Mouse (Mus musculus) gastrocnemius, adult 8-10 months (tissue): Measurements from ENCODE around the gene Pde4dip. TPM values are rescaled to one million over a fixed set of nuclear protein-coding genes. Genes with fewer than 3 reads are reported as not detected.
A peak's percentile ranks its signal among the peaks of the same experiment; 100 is the strongest.

Source experiments
- DNase-seq, 2 experiments: peaks; one replicate each; pipeline ENCODE4 v3.0.0; 2022; ENCODE audit warnings: low spot score in 2 of 2
- total RNA-seq, 4 experiments: library from RNA; stranded (reverse); gene quantifications; 2 replicates each; pipeline ENCODE4 v1.2.4; 2022

Pde4dip gene
- total RNA-seq, 4 experiments from 2014 or later = 3,083 to 3,979 (median 3,594) TPM

DNA sequence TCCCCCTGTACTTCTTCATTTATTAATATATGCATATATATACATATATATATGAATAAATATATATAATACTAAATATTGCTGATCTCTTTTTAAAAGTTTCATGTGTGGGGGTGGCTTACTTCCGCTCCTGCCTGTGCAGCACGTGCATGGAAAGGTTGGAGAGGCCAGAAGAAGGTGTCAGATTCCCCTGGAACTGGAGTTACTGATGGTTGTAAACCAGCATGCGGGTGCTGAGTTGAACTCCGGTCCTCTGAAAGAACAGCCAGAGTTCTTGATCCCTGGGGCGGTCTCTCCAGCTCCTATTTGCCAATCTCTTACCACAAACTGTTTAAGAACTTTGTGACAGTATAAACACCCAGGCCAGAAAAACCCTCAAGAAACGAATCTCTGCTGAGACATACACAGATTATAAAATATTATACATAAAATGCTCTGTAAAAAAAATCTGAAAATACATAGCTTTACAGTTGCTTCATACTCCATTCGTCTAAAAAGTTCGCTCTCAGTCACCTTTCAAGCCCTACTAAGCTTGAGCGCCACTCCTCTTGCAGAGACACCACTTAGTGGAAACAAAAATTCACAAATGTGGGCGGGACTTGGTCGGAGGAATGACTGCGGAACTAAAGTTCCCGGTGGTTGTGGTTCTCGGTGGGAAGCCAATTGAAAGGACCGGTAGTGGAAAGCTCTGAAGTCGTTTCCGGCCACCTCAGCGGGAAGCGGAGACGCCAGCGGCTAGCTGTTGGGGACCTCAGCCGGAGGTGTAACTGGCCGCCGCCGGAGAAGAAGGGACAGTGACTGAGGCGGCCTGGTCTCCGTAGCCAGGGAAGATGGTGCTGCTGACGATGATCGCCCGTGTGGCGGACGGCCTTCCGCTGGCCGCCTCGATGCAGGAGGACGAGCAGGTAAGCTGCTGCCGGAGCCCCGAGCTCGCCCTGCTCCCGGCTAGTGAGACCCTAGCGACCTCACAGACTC lies 12.3 kb upstream of the Pde4dip start, which contains the start of gene Sec22b:
TSS of gene Sec22b (plus strand) at position 675 of the 975 bp plus-strand sequence.
- DNase-seq = peak; percentile 78 to 87

DNA sequence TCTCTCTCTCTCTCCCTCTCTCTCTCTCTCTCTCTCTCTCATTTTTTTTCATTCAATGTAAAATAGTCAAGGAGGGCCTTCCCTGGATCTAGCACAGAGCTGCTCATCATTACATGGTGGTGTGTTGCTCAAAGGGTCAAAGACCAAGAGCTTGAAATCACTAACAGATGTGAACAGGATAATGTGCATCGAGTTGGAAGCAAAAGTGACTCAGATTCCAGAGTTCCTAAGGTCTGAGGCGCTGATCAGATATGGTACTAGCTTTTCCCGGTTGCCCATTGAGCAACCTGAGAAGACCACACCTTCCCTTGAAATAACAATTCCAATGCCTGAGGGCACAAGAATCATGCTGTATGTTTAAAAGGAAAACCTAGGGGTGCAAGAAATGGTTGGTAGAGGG lies 9.9 kb upstream of the Pde4dip start:
- no peak for DNase-seq

DNA sequence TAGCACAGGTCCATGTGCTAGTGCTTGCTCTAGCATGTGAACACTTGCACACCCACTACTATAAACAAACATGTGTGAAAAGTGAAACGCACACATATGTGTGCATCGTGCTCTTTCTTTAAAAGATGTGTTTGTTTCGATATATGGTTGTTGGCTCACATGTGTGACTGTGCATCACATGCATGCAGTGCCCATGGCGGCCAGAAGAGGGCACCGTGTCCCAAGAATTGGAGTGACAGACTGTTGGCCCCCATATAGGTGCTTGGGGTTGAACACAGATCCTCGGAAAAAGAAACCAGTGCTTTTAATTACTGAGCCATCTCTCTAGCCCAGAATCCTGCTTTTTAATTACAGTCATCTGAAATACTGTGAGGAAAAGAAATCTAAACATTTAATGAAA lies 6.2 kb upstream of the Pde4dip start:
- DNase-seq = no peak

DNA sequence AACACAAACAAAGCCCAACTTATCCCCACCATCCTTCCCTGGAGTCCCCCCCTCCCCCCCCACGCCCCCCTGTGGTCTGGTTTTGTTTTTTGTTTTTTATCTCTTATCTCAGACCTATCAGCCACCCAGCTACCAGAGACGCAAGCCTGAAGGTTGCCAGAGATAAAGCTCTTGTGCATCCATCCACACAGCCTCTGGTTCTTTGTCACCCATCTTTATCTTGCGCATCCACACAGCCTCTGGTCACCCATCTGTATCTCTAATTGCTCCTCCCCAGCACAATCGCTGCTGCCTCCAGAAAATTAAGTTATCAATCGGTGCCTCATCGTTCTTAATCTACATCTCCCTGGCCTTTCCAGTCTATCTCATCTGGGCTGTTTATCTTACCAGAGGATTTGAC lies 1.7 kb upstream of the Pde4dip start:
- no peak for DNase-seq

DNA sequence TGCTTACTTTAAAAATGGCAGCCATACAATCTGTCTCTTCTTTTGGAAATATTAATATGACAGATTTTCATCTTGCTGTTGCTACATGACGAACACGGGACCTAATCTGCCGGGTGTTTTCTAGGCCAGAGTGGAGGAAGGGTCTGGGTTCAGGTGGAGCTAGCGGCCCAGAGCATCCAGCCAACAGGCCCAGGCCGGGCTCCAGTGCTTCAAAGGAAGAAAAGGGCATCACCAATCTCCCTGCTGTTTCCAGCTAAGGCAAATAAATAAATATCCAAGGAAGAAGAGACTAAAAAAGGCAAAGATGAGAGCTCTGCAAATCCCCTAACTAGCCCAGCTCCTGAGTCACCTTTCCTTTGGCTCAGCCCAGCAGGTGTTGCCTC lies 731 bp downstream of the Pde4dip start:
- no peak for DNase-seq

DNA sequence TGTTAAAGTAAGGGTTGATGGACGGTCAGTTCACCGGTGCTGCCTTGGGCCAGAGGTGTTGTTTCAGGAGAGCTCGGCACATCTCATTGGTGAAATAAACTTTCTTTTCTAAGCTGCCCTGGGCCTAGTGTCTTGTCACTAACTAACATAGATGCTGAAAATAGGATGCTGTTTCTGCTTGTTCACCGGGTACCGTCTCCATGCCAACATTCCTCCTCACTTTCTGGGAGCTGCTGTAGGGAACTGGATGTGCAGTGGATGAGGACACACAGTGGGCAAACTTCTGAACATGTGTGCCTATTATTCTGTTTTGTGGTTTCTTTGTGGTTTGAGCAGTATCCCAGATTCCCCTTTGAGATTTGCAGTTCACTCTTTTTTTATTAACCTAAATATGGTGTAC lies 6.9 kb downstream of the Pde4dip start:
- DNase-seq = no peak

DNA sequence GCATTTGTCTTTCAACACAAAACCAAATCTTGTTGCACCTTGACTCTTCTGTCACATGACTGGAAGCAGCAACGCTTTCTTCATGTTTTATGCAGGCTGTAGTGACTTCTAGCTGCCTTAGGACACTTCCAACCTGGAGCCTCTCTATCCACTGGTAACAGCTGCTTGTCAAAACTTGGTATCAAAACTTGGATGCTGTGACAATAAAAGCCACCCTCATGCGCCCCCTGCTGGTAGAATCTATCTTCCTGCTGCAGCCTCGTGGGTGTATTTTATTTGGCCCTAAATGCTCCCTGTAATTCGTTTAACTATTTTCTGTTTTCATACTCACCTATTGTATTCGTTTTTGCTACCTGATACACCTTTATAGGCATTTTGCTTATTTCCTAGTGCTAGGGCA lies 9.3 kb downstream of the Pde4dip start:
- DNase-seq = peak; percentile 65 to 75

DNA sequence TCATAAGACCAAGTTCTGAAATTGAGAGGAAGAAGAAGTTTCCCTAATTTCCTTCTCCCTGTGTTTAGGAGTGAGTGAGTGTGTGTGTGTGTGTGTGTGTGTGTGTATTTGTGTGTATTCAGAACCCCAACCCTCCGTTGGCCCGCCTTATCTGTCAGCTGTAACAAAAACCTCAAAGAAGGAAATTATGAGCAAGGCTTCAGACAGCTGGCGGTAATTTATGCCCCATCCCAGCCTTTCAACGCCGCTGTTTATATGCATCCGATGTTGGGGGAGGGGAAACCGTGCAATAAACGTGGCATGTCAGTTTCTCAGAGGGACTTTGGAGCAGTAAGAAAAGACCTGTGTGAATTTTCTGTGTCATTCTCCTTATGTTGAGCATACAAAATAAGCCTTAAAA lies 12.2 kb downstream of the Pde4dip start:
- no peak for DNase-seq

DNA sequence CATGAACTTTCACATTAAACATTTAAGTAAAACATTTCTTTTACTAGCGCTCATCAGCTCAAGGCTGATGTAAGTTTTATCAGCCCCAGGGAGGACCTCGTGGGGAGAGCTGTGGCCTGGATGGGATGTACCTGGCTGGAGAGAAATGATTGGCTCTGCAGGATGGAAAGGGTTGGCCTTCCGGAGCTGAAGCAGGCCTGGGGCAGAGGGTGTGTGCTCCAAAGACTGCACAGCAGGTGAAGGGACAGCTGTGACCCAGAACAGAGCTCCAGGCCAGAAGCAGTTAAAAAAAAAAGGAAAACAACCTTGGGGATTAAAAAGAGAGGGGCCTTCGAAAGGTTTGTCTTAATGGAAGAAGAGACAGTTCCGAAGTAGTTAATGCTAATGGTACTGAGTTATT lies 13.7 kb downstream of the Pde4dip start:
- no peak for DNase-seq

DNA sequence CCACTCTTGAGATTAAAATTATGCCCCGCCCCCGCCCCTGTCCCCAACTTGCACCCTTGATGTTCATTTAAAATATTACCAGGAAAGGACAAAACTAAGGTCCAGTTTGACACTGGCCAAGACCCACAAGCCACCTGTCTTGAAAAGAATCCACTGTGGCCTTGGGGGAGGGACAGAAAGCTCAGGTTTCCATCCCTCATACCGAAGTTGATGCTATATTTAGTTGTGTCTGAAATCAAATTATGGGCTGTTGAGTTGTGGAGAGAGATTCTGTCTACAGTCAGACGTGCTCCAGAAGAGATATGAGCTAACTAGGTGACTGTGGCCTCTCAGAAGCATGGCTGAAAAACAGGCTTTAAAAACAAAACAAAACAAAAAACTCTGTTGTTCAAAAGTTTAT lies 18.8 kb downstream of the Pde4dip start:
- peak; percentile 33 to 50 for DNase-seq

DNA sequence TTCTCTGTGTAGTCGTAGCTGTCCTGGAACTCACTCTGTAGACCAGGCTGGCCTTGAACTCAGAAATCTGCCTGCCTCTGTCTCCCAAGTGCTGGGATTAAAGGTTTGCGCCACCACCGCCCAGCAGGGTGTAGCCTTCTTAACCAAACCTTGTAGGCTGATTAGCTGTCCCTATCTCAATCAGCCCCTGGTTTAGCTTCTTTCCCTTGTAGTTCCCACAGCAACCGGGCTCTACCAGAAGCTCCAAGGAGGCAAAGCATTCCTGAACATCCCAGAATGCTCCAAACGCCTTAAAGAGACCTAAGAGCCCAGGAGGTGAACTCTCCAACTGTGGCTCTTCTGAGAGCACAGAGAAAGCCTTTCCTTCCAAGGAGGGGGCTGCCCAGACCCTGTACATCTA lies 19.8 kb downstream of the Pde4dip start:
- DNase-seq = no peak

DNA sequence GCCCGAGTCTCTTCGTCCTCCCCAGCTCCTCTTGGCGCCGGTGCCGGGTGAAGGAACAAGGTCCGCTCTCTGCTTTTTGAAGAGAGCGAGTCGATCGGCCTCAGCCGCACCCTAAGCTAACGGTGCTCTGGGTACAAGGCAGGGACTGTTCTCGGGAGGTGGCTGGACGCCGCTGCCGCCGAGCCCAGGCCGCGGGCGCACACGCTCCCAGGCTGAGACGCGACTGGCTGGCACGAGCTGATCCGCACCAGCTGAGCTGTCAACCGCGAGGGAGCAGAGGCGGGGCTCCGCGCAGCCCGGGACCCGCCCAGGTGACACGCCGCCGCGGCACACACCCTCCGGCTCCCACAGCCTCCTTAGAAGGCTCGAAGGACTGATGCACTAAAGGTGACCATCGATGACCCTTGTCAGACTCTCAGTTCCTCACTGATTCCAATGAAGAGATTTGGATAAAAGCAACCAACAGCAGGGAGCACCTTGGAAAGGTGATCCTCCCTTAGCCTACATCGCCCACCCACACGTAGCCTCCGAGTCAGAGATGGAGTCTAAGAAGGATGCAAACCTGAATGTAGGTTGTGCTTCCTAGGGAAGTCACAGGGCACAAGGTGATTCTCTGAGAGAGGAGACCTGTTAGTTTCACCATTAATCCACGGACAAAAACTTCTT lies 20.4 kb downstream of the Pde4dip start:
- DNase-seq = peak; percentile 73 to 85

DNA sequence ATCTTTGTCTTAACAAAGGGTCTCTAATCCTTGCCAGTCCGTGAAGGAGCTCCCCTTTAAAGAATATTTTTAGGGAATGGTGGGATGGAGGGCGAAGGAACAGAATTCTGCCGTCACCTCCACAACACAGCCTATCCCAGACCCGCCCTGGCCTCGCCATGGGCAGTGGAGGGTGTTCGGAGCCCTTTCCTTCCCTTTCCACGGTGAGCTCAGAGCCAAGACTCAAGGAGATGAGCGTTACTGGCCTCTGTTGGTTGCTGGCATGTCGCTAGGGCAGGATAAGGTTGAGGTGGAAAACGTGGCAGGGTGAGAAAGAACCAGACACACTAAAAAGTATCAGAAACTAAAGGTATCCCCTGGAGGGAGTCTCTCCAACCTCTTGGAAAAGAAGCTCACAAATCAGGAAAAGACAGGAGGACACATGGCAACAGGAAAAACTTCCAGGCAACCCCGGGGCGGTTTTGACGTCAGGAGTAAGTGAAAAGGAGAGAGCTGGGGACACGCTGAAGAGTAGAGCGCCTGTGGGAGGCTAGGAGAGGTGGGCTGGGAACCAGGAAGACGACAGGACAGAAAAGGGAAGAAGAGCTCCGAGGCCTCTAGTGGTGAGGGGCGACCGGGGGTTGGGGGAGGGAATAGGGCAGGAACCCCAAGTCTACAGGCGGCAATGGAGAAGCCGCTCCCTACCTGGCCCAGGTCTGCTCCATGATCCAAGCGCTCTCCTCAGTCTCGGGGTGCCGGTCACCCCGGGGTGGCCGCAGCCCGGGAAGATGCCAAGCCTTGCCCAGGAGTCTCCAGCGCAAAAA lies 21.1 kb downstream of the Pde4dip start:
- no peak for DNase-seq

DNA sequence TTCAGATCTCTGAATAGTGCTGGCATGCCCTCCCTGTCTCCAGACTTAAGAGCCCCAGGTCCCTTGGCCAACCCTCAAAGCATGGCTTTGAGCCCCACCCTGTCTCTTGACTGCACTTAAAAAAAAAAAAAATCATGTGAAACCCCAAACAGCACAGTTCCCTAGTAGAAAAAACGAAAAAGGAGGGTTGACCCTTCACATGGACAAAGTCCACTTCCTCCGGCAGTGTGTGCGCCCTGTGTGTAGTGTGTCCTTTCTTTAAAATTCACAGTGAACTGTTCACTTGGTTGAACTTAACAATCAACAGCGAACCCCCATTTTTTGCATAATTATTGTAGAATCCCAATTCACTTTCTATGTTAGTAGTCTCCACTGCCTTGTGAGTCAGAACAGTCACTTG lies 21.8 kb downstream of the Pde4dip start:
- DNase-seq = no peak

DNA sequence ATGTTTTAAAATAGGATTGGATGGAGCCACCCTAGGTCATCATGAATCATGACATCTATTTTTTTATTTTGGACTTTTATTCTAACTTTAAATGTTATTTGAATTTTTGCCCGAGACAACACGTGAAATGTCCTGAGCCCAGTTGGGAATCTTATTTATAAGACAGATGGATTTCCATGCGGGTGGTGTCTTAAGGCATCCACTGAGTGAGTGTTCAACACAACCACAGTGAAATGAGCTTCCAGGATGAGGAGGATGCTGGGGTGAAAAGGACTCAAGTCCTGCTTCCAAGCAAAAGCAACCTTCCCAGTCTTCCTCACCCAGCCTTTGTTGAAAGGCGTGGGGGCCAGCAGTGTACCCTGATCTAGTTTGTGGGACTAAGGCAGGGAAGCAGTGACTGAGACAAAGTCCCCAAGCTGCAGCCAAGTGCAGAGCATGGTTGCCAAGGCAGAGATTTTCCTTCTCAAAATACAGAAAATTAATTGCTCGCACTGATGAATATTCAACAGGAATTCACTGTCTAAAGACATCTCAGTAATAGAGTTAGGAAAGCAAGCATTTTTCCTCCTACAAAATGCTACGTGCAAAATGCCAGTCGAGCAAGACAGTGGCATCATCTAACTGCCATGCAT lies 27.6 kb downstream of the Pde4dip start:
- no peak for DNase-seq

DNA sequence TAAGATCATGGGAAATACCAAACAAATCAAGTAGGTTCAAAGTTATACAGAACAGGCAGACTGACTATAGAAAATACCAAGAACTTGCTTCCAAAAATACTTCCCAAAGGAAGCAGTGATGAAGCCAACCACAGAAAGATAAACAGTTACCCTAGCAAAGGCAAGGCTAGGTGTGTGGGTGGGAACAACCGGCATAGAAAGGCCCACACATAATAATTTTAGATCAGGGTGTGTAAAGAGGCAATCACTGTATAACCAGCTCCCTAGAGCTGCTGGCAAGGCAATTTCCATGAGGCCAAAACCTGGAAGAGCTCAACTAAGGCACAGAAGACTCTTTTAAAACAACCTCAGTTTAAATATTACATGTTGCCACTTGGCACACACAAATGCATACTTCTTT lies 29.1 kb downstream of the Pde4dip start:
- no peak for DNase-seq

DNA sequence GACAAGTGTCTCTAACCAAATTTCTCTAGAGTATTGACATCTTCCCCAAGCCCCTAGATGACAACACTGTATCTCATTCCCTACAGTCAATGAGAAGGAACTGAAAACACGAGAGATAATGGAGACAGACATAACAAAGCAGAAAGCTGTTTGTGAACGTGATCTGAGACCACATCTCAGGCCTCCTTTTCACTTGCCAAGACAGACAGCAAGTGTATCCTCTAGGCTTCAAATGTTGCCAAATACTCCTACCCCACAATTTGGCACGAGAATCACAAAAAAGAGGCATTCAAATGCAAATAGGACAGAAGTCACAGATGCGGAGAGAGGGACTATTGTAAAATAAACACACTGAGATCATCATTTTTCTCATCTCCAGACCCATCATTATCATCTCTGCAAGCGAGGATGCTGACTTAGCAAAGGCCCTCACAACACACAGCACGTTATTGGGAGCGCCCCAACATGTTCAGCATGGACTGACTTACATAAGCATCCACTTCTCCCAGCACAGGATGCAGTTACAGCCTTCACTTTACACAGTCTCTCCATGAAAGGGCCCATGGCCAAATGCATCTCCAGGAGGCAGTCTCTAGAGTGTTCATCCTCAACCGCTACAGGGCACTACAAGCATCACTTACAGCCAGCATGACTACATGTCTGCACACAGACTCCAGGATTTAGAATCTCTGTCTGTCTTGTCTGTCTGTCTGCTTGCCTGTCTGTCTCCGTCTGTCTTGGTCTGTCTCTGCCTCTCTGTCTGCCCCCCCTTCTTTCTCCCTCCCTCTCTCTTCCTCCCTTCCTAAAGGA lies 33.7 kb downstream of the Pde4dip start:
- DNase-seq = no peak

DNA sequence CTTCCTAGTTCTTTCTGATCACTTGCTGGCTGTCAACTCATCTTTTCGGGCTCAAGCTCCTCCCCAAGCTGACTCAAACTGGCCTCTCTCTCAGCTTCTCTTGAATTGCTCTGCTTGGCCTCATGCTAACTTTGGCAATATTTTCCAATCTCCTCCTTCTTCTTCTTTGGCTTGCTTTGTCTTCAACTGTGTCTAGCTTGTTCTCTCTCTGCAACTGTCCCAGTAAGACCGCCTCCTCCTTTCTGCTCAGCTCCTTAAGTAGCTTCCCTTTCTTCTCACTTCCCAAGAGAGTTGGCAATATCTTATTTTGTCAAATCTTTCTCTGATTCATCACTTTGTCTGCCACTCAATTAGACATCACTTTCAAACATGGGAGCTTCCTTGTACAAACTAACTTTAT lies 36.7 kb downstream of the Pde4dip start:
- no peak for DNase-seq

DNA sequence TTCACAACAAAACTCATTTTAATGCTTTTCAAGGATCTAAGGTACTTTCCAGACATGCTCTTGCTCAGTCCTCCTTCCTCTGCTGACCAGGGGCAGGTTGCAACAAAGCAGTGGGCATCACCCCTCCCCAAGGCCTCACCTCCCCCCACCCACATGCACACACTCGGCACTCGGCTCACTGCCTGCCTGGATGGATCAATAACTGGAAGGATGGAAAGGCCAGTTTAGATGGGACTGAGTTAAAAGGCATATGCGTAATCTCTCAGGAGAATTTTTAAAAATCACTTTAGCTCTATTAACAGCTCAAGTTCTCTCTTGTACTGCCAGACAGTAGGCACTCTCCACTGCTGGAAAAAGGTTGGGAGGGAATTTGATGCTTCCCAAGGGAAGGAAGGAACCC lies 40.9 kb downstream of the Pde4dip start:
- DNase-seq = no peak

DNA sequence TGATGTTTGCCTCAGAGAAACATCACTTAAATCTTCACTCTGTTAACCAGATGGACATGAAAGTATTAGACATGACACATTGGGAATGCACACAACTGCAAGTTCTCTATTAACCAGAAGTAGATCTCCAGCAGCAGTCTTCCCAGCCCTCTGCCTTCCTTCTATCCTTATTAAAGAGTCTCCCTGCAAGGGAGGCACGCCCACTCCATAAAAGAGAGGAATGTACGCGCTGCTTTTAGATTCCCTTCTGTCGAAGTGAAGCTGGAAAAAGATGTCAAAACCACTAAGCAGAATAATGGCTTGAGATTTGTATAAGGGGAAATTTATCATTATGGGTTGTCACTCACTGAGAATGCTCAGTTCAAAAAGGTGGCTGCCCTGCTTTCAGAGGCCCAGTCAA lies 42.1 kb downstream of the Pde4dip start:
- no peak for DNase-seq

DNA sequence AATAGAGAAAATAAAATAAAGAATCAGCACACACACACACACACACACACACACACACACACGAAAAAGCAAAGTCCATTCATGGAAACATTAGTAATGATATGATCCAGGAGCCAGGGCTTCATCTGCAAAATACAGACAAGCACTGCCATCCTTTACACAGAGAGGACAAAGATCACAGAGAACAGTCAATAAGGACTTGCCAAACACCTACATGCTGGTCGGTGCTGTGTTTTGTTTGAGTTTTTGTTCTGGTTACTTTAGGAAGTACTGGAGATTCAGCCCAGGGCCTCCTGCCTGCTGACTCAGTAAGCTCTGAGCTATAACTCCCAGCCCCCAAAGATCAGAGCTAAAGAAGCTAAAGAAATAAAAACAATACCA lies 43.7 kb downstream of the Pde4dip start:
- no peak for DNase-seq
